Mouse (Mus musculus): Measurements from ENCODE around the gene Fam53b.
"Not testable (repeated sequence)": the region's sequence is repeated elsewhere in the genome, so short reads cannot be mapped to it uniquely, and the experiment has no call there.

Gene Fam53b

DNA sequence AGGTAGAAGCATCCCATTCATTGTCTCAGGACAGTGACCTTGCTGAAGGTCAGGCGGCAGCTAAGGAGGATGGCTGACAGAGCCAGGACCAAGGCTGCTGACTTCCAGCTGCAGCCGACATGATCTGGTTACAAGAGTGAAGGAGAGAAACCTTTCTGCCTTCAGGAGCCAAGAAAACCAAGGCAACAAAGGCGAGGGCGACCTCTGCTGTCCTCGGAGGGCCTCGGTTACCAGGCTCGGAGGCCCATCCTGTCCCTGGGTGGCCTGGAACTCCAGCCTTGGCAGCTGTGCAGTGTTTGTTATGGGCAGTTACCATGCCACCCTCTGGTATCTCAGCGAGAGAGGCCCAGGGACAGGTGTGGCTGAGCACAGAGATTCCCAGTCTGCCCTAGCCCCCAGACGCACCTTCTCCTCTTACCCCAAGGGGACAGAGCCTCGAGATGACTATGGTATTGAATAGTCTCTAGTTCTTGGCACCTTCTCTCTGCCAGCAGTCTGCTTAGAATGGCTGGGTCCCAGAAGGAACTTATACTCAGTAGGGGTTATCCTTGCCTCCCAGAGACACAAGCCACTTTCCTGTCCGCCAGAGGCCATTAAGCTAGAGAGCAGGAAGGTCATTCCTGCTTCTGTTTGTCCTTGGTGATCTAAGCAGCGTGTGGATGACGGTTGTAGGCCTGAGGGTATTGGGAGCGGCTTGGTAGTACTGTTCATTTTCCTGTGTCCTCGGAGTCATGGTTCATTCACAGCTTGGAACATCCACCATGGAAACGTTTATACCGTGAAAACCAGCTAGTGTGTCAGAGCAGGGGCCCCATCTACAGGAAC lies 139.5 kb downstream of the Fam53b start:
- DNase-seq: no peak

DNA sequence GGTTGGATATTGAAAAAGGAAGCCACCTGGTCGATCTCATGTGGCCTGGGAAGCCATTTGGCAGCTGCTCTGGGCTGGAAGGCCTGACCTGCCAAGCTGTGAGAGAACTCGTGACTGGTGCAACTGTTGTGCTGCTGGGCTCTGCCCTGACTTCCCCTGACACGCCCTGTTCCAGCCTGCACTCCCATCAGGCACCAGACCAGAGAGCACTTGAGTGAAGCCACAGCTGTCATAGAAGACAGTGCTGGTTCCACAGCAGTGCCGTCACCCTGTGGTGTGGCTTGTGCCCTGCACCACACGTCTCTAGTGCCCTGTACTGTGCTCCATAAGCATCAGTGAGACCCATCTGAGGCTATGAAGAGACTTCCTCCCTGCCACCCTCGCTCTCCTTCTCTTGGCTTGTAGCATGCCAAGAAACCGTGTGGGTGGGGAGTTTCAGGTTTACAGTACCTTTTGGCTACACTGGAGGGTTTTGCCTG lies 141.2 kb downstream of the Fam53b start:
- peak; percentile 74 for DNase-seq

DNA sequence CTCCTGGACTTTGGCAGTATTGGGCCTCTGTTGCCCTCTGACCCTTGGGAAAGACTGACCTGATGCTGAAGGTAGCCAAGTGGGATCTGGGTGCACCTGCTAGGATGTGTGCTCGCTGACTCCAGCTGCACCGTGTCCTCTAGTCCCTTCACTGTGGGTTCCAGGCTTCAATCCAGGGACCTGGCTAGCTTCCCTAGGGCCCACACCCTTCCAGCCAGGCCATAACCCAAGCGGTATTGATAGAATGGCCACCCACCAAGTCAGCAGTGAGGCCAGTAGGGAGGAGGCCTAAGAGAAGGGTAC lies 142.9 kb downstream of the Fam53b start:
- no peak for DNase-seq

DNA sequence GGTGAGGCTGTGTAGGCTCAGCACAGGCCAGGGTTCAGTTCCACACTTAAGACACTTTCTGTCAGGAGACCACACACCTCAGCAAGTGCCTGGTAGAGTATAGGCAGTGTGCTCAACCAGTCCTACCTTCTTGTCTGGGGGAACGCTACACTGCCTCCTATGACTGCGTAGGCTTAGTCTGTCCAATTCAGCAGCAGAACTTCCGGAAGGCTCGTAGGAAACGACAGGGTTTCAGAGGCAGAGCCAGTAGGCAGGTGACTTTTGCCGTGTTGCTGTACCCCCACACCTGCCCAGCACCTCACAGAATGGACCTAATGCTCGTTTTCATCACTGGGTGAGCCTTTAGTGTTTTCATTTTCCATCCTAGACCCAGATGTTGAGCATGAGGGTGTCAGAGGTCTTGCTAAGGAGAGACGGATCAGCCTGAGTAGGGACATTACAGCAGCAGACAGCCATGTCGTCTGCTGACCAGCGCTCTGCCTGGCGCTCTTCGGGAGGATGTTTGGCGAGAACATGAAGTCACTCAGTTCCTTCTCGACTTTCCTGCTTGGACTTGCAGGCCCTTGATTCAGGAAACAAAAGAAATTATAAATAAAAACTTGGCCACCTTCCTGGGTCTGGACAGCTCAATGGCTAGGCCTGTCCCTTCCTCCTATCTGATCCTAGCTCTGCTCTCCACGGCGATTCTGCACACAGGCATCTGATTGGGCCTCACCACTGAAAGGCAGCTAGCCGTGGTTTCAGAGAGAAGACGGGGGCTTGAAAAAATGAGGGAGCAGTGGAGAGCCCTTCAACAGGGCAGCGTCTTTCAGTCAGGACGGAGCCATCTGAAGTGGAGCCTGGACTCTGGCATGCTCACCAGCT lies 143.5 kb downstream of the Fam53b start:
- DNase-seq: peak; percentile 12

DNA sequence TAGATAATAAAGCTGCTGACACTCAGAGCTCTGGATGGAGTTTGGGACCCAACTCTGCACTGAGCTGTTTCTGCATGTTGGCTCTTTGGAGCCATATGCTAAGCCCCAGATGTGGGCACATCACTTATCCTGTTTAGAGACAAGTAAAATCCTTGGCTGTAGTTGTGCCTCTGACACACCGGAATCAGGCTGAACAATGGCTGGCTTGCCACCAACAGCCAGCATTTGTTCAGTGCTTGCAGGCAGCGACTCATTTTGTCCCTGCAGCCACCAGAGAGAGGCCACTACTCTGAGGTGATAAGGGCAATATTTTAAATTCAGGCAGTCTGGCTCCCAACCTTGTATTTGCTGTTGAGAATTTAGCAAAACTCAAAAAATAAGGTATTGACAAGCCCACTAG lies 145.1 kb downstream of the Fam53b start:
- peak; percentile 26 for DNase-seq

DNA sequence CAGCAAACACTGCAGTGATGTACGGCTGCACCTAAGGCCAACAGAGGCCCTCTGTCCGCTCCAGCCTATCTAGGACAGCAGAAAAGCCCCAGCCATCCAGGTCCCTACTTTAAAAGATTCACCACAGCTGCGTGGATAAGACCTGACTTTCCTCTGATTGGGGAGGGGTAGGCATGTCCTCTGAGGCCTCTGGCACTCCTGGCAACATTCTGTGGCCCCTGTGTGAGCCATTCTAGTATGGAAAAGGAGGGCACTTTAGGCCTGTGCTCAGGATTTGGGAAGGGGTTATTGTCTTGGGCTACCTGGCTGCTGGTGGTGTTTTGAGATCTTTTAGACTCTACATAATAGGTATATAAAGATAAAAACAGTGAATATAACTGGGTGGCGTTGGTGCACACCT lies 147.2 kb downstream of the Fam53b start:
- DNase-seq: no peak

GRCm38 (mm10) chr7:132665664-132666382 lies 147.9 kb downstream of the Fam53b start:
- no peak for DNase-seq

DNA sequence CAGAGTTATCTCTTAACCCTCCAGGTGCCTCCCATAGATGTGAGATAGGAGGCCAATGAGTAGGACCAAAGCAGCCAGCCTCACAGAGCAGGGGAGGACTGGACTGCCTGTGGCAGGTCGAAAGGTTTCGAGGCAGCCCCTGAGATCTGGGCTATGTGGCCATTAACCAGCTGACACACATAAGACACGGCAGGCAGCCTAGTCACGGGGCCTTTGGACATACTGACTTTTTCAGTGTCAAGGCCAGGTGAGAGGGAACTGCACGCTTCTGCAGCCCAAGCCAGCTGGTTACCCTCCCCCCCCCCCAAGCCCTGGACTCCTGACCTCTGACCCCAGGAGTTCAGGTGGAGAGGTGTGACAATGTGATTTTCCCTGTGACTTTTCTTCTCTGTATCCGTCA lies 148.9 kb downstream of the Fam53b start:
- DNase-seq: peak; percentile 10

DNA sequence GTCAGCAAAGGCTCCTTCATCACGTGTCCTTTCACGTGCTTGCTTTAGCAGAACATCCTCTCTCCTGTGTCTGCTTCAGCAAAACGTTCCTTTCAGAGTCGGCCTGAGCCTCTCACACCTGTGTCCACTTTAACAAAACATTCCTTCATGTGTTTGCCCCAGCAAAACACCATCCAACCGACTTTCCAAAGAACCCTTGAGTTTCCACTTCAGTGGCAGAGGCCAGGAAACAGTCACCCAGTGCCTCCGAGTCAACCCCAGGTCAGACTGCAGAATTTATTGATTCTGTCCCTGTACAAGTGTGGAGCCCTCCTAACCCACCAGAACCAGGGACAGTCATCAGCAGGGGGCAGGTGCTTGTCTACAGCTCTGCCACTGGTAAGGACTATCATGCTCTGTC lies 150.9 kb downstream of the Fam53b start:
- not testable (repeated sequence) for DNase-seq
